Mouse (Mus musculus) hindbrain, embryonic 12.5 days (tissue): ENCODE measurements around the gene Ckap2l. TPM values are rescaled to one million over a fixed set of nuclear protein-coding genes. Genes with fewer than 3 reads are reported as not detected.

Experiments
- ATAC-seq: fragments of 200-750 bp; cut with Nextera tagmentation; 2 replicates; pipeline ENCODE4 v1.8.0; 2017; ENCODE audit warnings: moderate TSS enrichment; ENCODE audit not compliant: low FRiP score
- H3K27ac ChIP-seq: fragments of 300-500 bp; sonication (generic); 2 replicates; pipeline ENCODE4 v1.5.1; 2016; ENCODE audit warnings: mild to moderate bottlenecking
- H3K27me3 ChIP-seq: fragments of 300-500 bp; sonication (generic); 2 replicates; pipeline ENCODE4 v1.6.1; 2016; ENCODE audit warnings: mild to moderate bottlenecking
- H3K36me3 ChIP-seq: fragments of 300-500 bp; sonication (generic); 2 replicates; pipeline ENCODE4 v1.6.1; 2016; ENCODE audit warnings: mild to moderate bottlenecking
- H3K4me1 ChIP-seq: fragments of 300-500 bp; sonication (generic); 2 replicates; pipeline ENCODE4 v1.6.1; 2016
- H3K4me2 ChIP-seq: fragments of 300-500 bp; sonication (generic); replicated peaks from 2 replicates; pipeline ENCODE4 v1.6.1; 2016; ENCODE audit warnings: mild to moderate bottlenecking
- H3K4me3 ChIP-seq: fragments of 300-500 bp; sonication (generic); 2 replicates; pipeline ENCODE4 v1.5.1; 2016; ENCODE audit warnings: mild to moderate bottlenecking
- H3K9ac ChIP-seq: fragments of 300-500 bp; sonication (generic); 2 replicates; pipeline ENCODE4 v1.6.1; 2016; ENCODE audit warnings: mild to moderate bottlenecking, moderate library complexity
- H3K9me3 ChIP-seq: fragments of 300-500 bp; sonication (generic); replicated peaks from 2 replicates; pipeline ENCODE4 v1.6.1; 2016; ENCODE audit warnings: mild to moderate bottlenecking
- WGBS: fragments of 180-500 bp; shearing (Covaris S2); methylation state at CpG from one replicate; pipeline ENCODE4 v1.1.7; 2016; 5-methylcytosine and 5-hydroxymethylcytosine counted together
- polyA plus RNA-seq: library from polyadenylated mRNA; unstranded; fragments of >200 nt; fragmentation: Nextera tagmentation; extraction: Ambion mirVana; gene quantifications from 2 replicates; pipeline ENCODE4 v1.2.1, GENCODE M21; 2016

The Ckap2l gene
- polyA plus RNA-seq, 1 experiment from 2014 or later: 33.8 TPM

GRCm38 (mm10) chr2:129309836-129310235 is 12.8 kb upstream of the Ckap2l start, which contains the start of gene Il1a:
TSS of gene Il1a (minus strand) at chr2:129309972.
- Histone ChIP-seq H3K4me3 (no peak within 1 kb of the TSS), H3K27me3 (no peaks in the 10 kb centered on the region), H3K4me1 (no peaks in the 10 kb centered on the region), H3K9me3 (no peaks in the 10 kb centered on the region), H3K36me3 (no peaks in the 10 kb centered on the region), H3K4me2 (no peak within 1 kb of the TSS), H3K9ac (no peak within 1 kb of the TSS), H3K27ac (no peak within 1 kb of the TSS)
- WGBS: 86% methylated on average over 7 of the region's 7 CpGs
- no peak for ATAC-seq

GRCm38 (mm10) chr2:129306020-129306419 is 9.0 kb upstream of the Ckap2l start:
- H3K36me3 ChIP-seq: no peaks in the 10 kb centered on the region
- H3K4me1 ChIP-seq: no peaks in the 10 kb centered on the region
- no peaks in the 10 kb centered on the region for H3K27me3 ChIP-seq
- no peak overlapping the region for H3K27ac ChIP-seq
- no peak overlapping the region for H3K4me2 ChIP-seq
- no peaks in the 10 kb centered on the region for H3K9me3 ChIP-seq
- WGBS: 79% methylated on average over 4 of the region's 4 CpGs
- no peak for ATAC-seq
- no peak overlapping the region for H3K4me3 ChIP-seq
- no peak overlapping the region for H3K9ac ChIP-seq

GRCm38 (mm10) chr2:129297589-129297982 is 574 bp upstream of the Ckap2l start:
- H3K4me1 ChIP-seq: peaks cover 15% of the 10 kb centered on the region
- H3K9ac ChIP-seq: peak overlapping the region; percentile 87
- H3K4me3 ChIP-seq: peak overlapping the region; percentile 73
- H3K27me3 ChIP-seq: 0 out of 2 replicates have a peak, but pooled peaks cover 2% of the 10 kb centered on the region
- peak; percentile 84 for ATAC-seq
- H3K36me3 ChIP-seq: no peaks in the 10 kb centered on the region
- H3K27ac ChIP-seq: peak overlapping the region; percentile 96
- H3K9me3 ChIP-seq: no peaks in the 10 kb centered on the region
- whole genome bisulfite sequencing: 3% methylated on average over 10 of the region's 10 CpGs
- peak overlapping the region; percentile 79 for H3K4me2 ChIP-seq

- Histone ChIP-seq H3K9me3 (no peaks in the 10 kb centered on the region), H3K27me3 (0 out of 2 replicates have a peak, but pooled peaks cover 2% of the 10 kb centered on the region), H3K4me3 (peak overlapping the region; percentile 73), H3K27ac (no peak overlapping the region), H3K4me1 (peaks cover 15% of the 10 kb centered on the region), H3K9ac (peak overlapping the region; percentile 70), H3K36me3 (peaks cover 2% of the 10 kb centered on the region; the same call in 1 of the 2 replicates), H3K4me2 (peak overlapping the region; percentile 70)
- 63% methylated on average over 5 of the region's 5 CpGs for WGBS
- no peak for ATAC-seq
These were observed 926 bp downstream of the Ckap2l start for GRCm38 (mm10) chr2:129296086-129296485.

GRCm38 (mm10) chr2:129295075-129295474 is 1.9 kb downstream of the Ckap2l start:
- no peak for ATAC-seq
- Histone ChIP-seq H3K27ac (no peak overlapping the region), H3K4me2 (peak overlapping the region; percentile 70; the same call in 1 of the 2 replicates), H3K27me3 (no peaks in the 10 kb centered on the region), H3K4me1 (peaks cover 15% of the 10 kb centered on the region), H3K4me3 (no peak overlapping the region), H3K9ac (no peak overlapping the region), H3K9me3 (no peaks in the 10 kb centered on the region), H3K36me3 (peaks cover 4% of the 10 kb centered on the region; the same call in 1 of the 2 replicates)
- 90% methylated on average over 5 of the region's 5 CpGs for WGBS

- H3K4me1 ChIP-seq: no peaks in the 10 kb centered on the region
- H3K4me2 ChIP-seq: no peak overlapping the region
- no peaks in the 10 kb centered on the region for H3K27me3 ChIP-seq
- WGBS: 98% methylated on average over 5 of the region's 5 CpGs
- H3K27ac ChIP-seq: no peak overlapping the region
- ATAC-seq: no peak
- H3K4me3 ChIP-seq: no peak overlapping the region
- H3K9ac ChIP-seq: no peak overlapping the region
- H3K36me3 ChIP-seq: peaks cover 56% of the 10 kb centered on the region
- H3K9me3 ChIP-seq: no peaks in the 10 kb centered on the region
These were observed 23.2 kb downstream of the Ckap2l start for GRCm38 (mm10) chr2:129273823-129274222.

GRCm38 (mm10) chr2:129270621-129271020 is 26.4 kb downstream of the Ckap2l start:
- H3K36me3 ChIP-seq: peaks cover 72% of the 10 kb centered on the region
- WGBS: 88% methylated on average over 6 of the region's 9 CpGs
- ATAC-seq: no peak

GRCm38 (mm10) chr2:129269986-129270385 is 27.0 kb downstream of the Ckap2l start:
- H3K9ac ChIP-seq: no peak overlapping the region
- H3K4me2 ChIP-seq: no peak overlapping the region
- ATAC-seq: no peak
- H3K27ac ChIP-seq: no peak overlapping the region
- H3K4me3 ChIP-seq: no peak overlapping the region
- H3K4me1 ChIP-seq: no peaks in the 10 kb centered on the region
- WGBS: 90% methylated on average over 5 of the region's 5 CpGs
- no peaks in the 10 kb centered on the region for H3K9me3 ChIP-seq
- no peaks in the 10 kb centered on the region for H3K27me3 ChIP-seq
- H3K36me3 ChIP-seq: peaks cover 68% of the 10 kb centered on the region

More at GRCm38 (mm10) chr2:129270621-129271020, 26.4 kb downstream of the Ckap2l start:
- Histone ChIP-seq H3K9ac (no peak overlapping the region), H3K4me1 (no peaks in the 10 kb centered on the region), H3K27me3 (no peaks in the 10 kb centered on the region), H3K9me3 (no peaks in the 10 kb centered on the region), H3K27ac (no peak overlapping the region), H3K4me3 (no peak overlapping the region), H3K4me2 (no peak overlapping the region)

GRCm38 (mm10) chr2:129269161-129269643 is 27.8 kb downstream of the Ckap2l start:
- Histone ChIP-seq H3K4me3 (no peak overlapping the region), H3K4me1 (no peaks in the 10 kb centered on the region), H3K36me3 (peaks cover 63% of the 10 kb centered on the region), H3K27ac (no peak overlapping the region), H3K27me3 (no peaks in the 10 kb centered on the region), H3K4me2 (no peak overlapping the region), H3K9ac (no peak overlapping the region), H3K9me3 (no peaks in the 10 kb centered on the region)
- ATAC-seq: no peak
- WGBS: 95% methylated on average over 12 of the region's 12 CpGs

- no peak overlapping the region for H3K27ac ChIP-seq
- WGBS: 93% methylated on average over 5 of the region's 5 CpGs
- no peaks in the 10 kb centered on the region for H3K4me1 ChIP-seq
- ATAC-seq: no peak
- H3K9me3 ChIP-seq: no peaks in the 10 kb centered on the region
- no peaks in the 10 kb centered on the region for H3K27me3 ChIP-seq
- no peak overlapping the region for H3K4me3 ChIP-seq
- H3K4me2 ChIP-seq: no peak overlapping the region
- H3K9ac ChIP-seq: no peak overlapping the region
- peaks cover 52% of the 10 kb centered on the region for H3K36me3 ChIP-seq
These were observed 29.3 kb downstream of the Ckap2l start for GRCm38 (mm10) chr2:129267738-129268137.

GRCm38 (mm10) chr2:129265316-129265715 is 31.7 kb downstream of the Ckap2l start:
- H3K9me3 ChIP-seq: no peaks in the 10 kb centered on the region
- no peak overlapping the region for H3K9ac ChIP-seq
- H3K27ac ChIP-seq: no peak overlapping the region
- 92% methylated on average over 7 of the region's 7 CpGs for WGBS
- no peak for ATAC-seq
- no peaks in the 10 kb centered on the region for H3K27me3 ChIP-seq
- H3K4me1 ChIP-seq: no peaks in the 10 kb centered on the region
- no peak overlapping the region for H3K4me3 ChIP-seq
- peaks cover 40% of the 10 kb centered on the region for H3K36me3 ChIP-seq
- H3K4me2 ChIP-seq: no peak overlapping the region

- H3K9ac ChIP-seq: no peak overlapping the region
- peaks cover 18% of the 10 kb centered on the region for H3K36me3 ChIP-seq
- no peaks in the 10 kb centered on the region for H3K9me3 ChIP-seq
- H3K4me3 ChIP-seq: no peak overlapping the region
- 0 out of 2 replicates have a peak, but pooled peaks cover 3% of the 10 kb centered on the region for H3K4me1 ChIP-seq
- WGBS: 82% methylated on average over 5 of the region's 5 CpGs
- no peak for ATAC-seq
- H3K27ac ChIP-seq: no peak overlapping the region
- no peaks in the 10 kb centered on the region for H3K27me3 ChIP-seq
- H3K4me2 ChIP-seq: no peak overlapping the region
These were observed 33.9 kb downstream of the Ckap2l start for GRCm38 (mm10) chr2:129263073-129263472.

- Histone ChIP-seq H3K4me1 (0 out of 2 replicates have a peak, but pooled peaks cover 3% of the 10 kb centered on the region), H3K4me2 (no peak overlapping the region), H3K9me3 (no peaks in the 10 kb centered on the region), H3K27me3 (no peaks in the 10 kb centered on the region), H3K9ac (no peak overlapping the region), H3K36me3 (0 out of 2 replicates have a peak, but pooled peaks cover under 1% of the 10 kb centered on the region), H3K4me3 (no peak overlapping the region), H3K27ac (no peak overlapping the region)
- WGBS: 56% methylated on average over 6 of the region's 6 CpGs
- no peak for ATAC-seq
These were observed 35.7 kb downstream of the Ckap2l start for GRCm38 (mm10) chr2:129261151-129261794.
